Mouse (Mus musculus) hematopoietic multipotent progenitor cell, adult 10-12 weeks (in vitro differentiated cells): ENCODE results near the gene Paxx. TPM values are rescaled to one million over a fixed set of nuclear protein-coding genes. Genes with fewer than 3 reads are reported as not detected.

Source experiments
- polyA plus RNA-seq: library from polyadenylated mRNA; stranded (reverse); fragments of >175 nt; gene quantifications from 2 replicates; pipeline ENCODE4 v1.2.3, GENCODE M21; 2012; ENCODE audit warnings: low replicate concordance

The Paxx gene
- polyA plus RNA-seq = 82.6 and 103 TPM in 2 replicates

DNA sequence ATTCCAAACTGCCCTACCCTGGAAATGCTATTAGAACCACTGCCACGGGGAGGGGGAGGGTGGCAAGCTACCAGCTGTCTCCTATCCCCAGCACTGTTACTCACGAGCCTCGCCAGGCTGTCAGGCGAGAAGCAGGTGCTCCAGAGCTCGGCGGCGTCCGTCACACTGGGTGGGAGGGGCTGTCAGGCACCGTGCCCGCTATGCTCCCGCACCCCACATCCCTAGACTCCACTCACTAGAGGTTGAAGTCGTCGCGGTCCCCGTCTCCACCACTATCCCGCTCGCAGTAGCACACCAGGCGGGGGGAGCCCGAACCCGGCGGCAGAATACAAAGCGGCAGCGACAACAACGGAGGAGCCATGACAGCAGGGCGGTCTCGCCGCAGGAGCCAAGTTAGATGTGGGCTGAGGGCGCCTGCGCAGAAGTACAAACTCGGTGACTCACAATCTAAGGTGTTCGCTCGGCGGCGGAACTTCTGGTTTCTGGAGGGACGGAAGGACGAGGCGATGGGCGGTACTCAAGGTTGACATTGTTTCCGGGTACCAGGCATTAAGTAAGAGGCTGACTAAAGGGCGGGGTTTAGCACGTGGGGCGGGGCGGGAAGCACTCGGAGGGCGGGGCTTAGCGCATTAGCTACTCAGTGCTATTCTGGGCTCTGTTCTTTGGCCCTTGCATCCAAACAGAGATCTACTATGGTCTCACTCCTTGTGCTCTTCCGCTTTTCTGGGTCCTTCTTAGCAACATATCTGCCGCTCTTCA is at the start of gene Paxx:
Gene Paxx (minus strand): TSS at position 544 of the 759 bp plus-strand sequence.

DNA sequence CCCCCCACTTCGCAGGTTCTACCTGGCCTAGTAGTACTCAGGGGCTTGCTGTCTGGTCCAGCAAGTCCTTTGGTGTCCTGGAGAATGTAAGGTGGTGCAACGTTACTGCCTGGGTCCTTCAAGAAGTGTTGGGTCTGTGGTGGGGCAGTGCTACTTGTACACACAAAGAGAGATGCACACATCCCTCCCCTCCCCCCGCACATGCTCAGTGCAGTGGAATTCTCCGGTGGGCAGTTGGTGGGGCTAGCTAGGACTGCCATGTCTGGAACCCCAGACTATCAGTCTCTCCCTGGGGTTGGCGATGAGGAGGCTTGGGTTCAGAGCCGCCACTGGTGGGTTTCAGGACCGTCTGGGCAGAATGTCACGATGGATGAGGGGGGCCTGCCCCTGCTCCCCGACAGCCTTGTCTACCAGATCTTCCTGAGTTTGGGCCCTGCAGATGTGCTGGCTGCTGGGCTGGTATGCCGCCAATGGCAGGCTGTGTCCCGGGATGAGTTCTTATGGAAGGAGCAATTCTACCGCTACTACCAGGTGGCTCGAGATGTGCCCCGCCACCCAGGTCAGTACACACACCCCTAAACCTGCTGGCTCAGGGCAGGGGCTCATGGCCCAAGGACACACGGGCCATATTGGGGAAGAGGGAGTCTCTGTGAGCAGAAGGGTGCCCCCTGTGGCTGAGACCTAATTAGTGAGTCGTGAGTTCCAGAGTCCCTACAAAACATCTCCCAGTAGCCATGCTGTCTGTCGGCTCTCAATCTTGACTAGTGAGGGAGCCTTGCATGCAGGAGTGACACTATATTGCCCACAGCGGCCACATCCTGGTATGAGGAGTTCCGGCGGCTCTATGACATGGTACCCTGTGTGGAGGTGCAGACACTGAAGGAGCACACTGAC is 40.9 kb upstream of the Paxx start, which contains the start of gene C8g:
Gene C8g (minus strand): TSS at position 127 of the 894 bp plus-strand sequence.

DNA sequence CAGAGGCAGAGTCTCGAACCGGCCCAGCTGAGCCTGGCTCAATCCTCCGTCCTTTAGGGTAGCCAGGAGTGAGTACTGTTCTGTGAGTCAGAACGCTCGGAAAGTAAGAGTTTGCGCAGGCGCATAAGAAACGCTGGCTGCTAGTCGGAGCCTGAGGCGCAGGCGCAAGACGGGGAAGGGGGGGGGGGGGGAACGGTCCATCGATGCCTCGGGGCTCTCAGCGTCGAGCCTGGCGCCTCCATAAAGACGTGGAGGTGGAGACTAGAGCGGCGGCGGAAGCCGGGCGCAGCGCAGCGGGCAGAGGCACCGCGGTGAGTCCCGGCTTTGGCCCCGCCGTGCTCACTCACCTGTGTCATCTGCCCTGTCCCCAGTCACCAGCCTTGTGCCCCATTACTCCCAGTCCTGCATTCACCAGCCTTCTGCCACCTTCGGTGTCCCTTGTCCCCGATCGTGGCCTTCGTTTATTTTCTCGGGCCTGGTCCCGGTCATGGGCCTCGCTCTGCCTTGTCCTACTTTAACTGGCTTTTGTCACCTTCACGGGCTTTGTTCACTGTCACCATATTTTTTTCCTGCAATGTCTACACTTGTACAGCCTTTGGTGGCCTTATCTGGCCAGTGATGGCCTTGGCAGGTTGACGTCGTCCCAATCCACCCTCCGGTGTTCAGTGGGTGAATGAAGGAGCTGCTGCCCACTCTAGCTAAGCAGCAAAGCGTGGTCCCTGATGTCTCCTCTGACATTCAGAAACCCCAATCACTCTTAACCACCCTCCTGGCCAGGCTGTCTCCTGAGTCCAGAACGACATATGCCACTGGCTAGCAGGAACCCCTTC is 39.9 kb upstream of the Paxx start, which contains the start of gene Fbxw5:
Gene Fbxw5 (plus strand): TSS at position 175 of the 830 bp plus-strand sequence.

DNA sequence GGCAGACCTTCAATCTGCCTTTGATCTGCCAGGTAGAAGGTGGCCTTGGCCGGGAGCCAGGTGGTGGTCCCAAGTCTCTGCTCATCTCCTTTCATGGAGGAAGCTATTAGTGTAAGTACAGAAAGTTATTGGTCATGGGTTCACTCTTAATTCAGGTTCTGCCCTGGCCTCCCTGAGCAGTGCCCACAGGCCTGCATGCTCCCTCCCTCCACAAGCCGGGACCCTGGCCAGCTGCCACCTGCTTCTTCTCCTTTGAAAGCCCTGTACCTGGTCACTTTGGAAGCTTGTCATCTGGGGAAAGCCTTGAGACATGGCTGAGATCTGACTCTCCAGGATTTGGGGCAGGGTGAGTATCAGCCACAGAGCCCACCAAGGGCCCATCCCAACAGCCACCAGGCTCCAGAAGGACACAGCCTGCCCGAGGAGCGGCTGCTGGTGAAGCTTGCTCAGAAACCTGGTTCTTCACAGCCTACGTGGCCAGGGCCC is 32.6 kb upstream of the Paxx start, which contains the start of gene Lcn12:
Gene Lcn12 (minus strand): TSS at position 436 of the 486 bp plus-strand sequence.

DNA sequence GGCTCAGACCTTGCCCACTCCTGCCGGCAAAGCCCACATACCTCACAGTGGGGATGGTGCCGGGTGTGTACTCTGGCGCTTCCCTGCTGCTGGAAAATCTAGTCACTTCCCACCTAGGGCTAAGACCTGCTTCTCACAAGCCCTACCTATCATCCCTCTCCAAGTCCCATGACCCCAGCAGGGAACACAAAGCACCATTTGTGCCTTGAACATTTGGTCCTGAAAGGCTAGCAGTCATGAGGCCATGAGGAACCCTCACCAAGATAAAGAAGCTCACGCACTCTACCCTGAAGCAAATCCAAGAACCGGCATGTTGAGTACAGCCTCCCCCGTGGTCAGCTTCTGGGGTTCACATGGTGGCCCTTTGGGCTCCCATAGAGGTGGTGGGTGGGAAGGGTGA is 9.1 kb upstream of the Paxx start, which contains the start of gene Ptgds:
Gene Ptgds (minus strand): TSS at position 78 of the 400 bp plus-strand sequence.

DNA sequence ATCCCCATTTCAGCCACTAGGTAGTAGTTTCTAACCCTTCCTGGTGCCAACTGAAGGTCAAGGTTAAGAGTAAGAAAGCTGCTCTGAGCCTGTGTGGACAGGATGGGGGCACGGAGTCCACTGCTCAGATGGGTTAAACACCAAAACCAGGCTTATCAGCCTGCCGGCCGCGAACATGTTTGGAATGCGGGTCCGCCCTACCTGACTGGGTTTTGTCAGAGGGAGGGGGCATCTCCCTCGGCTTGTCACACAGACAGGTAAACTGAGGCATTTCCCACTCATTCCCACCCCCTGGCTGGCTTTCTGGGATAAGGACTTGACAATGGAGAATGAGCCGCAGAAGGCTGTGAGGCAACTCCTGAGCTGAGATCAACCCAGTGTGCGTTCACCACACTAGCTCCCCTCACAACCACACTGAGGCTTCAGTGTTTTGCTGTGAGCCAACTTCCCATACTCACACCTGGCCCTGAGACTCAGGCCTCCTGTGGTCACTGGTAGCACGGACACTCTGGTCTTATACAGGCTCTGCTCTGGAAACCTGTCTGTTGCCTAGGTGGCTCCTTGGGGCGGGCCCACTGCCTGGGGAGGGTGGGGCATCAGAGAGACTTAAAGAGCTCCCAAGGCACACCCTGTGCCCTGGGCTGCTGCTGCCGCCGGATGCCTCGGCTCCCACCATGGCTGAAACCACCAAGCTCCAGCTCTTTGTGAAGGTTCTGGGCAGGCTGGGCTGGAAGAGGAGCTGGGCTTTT is 4.5 kb downstream of the Paxx start, which contains the start of gene Clic3:
Gene Clic3 (plus strand): TSS at position 634 of the 749 bp plus-strand sequence.

DNA sequence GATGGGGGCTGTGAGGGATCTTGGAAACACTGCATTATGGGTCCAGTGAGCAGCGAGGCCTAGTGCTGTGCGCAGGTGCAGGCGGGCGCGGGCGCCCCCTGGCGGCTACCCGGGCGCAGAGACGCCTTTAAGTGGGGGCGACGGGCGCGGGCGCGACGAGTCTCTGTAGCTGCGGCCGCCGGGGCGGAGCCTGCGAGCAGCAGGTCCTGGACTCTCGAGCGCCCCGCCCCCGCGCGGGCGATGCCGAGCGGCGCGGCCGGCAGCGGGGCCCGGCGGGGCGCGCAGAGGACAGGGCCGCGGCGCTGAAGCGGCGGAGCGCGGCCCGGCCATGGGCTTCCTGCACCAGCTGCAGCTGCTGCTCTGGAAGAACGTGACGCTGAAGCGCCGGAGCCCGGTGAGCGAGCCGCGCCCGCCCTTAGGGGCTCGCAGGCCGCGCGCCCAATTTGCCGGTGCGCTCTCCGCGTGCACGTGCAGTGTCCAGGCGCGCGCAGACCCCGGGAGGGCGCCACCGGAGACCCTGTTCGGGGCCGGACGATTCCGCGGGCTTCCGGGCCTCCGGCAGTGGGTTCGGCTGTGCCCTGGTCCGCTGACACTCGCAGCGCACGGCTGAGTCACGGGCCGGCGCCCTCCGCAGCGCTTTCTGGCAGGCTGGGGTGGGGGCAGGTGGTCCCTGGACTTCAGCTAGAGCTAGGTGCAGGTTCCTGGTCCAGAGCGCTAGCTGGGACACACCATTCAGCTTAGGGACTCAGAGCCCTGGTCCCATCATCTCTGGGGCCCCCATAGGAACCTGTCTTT is 32.3 kb downstream of the Paxx start, which contains the start of gene Abca2:
Gene Abca2 (plus strand): TSS at position 262 of the 795 bp plus-strand sequence.

DNA sequence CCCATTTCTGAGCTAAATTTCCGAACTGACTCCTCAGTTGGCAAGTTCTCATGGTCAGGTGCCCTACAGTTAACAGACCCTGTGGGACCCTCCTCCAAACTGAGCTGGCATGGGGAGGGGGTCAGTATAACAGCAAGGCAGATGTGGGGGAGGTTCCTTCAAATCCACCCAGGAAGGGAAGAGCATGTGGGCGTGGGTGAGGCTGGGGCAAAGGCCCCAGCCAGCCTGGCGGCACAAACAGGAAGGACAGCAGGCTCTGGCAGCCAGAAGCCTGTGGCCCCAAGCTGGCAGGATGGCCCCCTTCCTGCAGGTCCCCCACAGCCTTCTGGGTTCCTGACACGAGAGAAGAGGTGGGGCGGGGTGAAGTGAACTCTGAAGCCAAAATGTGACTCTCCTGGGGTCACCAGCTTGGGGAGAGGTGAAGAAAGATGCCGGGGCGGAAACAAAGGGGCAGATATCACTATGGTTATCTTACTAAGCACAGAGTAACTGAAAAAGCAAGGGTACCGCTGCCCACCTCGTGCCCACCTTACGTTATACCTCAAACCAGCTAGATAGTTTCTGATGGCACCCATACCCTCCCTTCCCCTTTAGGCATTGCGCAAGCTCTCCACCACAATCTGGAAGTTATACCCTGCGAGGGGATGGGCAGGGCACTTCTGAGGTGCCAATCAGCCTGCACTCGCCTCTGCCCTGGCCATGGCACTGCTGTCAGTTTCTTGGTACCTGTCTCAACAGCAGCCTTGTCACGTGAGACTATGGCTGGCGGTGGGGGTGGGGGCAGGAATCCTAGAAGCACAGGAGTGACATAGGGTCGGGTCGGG is 38.1 kb downstream of the Paxx start, which contains the start of gene Fut7:
Gene Fut7 (plus strand): TSS at position 681 of the 824 bp plus-strand sequence.

Other genes starting within 250 kb of the Paxx start
- gene Nelfb, start 249.6 kb downstream of the Paxx start, polyA plus RNA-seq = 30.0 and 35.5 TPM in 2 replicates
- gene Stpg3, start 246.5 kb downstream of the Paxx start, polyA plus RNA-seq = 0.19 TPM in 1 of 2 replicates, not detected in the other
- 0.13 TPM in 1 of 2 replicates, not detected in the other for gene Fam166a, start 242.3 kb downstream of the Paxx start, polyA plus RNA-seq
- gene Tubb4b, start 236.4 kb downstream of the Paxx start, polyA plus RNA-seq = 38.7 and 174 TPM in 2 replicates
- not detected in 2 replicates for gene Slc34a3, start 226.7 kb downstream of the Paxx start, polyA plus RNA-seq
- 0.13 TPM in 1 of 2 replicates, not detected in the other for gene Rnf224, start 224.3 kb downstream of the Paxx start, polyA plus RNA-seq
- gene Rnf208, start 218.8 kb downstream of the Paxx start, polyA plus RNA-seq = 1.9 and 6.1 TPM in 2 replicates
- gene Cysrt1, start 218.6 kb downstream of the Paxx start, polyA plus RNA-seq = not detected in 2 replicates
- gene AL732309.1, start 214.2 kb downstream of the Paxx start, polyA plus RNA-seq = 2.6 and 4.1 TPM in 2 replicates
- 12.0 and 24.1 TPM in 2 replicates for gene Tmem203, start 205.7 kb downstream of the Paxx start, polyA plus RNA-seq
- 25.3 and 55.9 TPM in 2 replicates for gene Tprn, start 198.5 kb downstream of the Paxx start, polyA plus RNA-seq
- 76.2 and 82.8 TPM in 2 replicates for gene Ssna1, start 188.7 kb downstream of the Paxx start, polyA plus RNA-seq
- 19.8 and 24.6 TPM in 2 replicates for gene Anapc2, start 188.6 kb downstream of the Paxx start, polyA plus RNA-seq
- not detected in 2 replicates for gene Tmem210, start 172.9 kb downstream of the Paxx start, polyA plus RNA-seq
- gene Lrrc26, start 171.2 kb downstream of the Paxx start, polyA plus RNA-seq = not detected in 2 replicates
- gene Grin1, start 141.9 kb downstream of the Paxx start, polyA plus RNA-seq = 0.03 TPM in 2 replicates
- gene Man1b1, start 128.8 kb downstream of the Paxx start, polyA plus RNA-seq = 24.2 and 25.3 TPM in 2 replicates
- gene Dpp7, start 104.7 kb downstream of the Paxx start, polyA plus RNA-seq = 6.8 and 11.7 TPM in 2 replicates
- 20.6 and 22.9 TPM in 2 replicates for gene Uap1l1, start 95.4 kb downstream of the Paxx start, polyA plus RNA-seq
- 6.3 and 11.6 TPM in 2 replicates for gene Sapcd2, start 88.8 kb downstream of the Paxx start, polyA plus RNA-seq
- 0.10 TPM in 1 of 2 replicates, not detected in the other for gene Entpd2, start 65.2 kb downstream of the Paxx start, polyA plus RNA-seq
- 3.8 and 4.4 TPM in 2 replicates for gene Npdc1, start 61.7 kb downstream of the Paxx start, polyA plus RNA-seq
- 4.5 and 10.9 TPM in 2 replicates for gene Fut7, start 37.8 kb downstream of the Paxx start, polyA plus RNA-seq
- gene Abca2, start 32.4 kb downstream of the Paxx start, polyA plus RNA-seq = 32.3 and 48.6 TPM in 2 replicates
- not detected in 2 replicates for gene Clic3, start 4.3 kb downstream of the Paxx start, polyA plus RNA-seq
- not detected in 2 replicates for gene Ptgds, start 9.0 kb upstream of the Paxx start, polyA plus RNA-seq
- not detected in 2 replicates for gene Lcn12, start 32.8 kb upstream of the Paxx start, polyA plus RNA-seq
- gene Fbxw5, start 39.7 kb upstream of the Paxx start, polyA plus RNA-seq = 16.5 and 48.8 TPM in 2 replicates
- 0.27 TPM in 1 of 2 replicates, not detected in the other for gene C8g, start 40.6 kb upstream of the Paxx start, polyA plus RNA-seq
- gene Traf2, start 85.8 kb upstream of the Paxx start, polyA plus RNA-seq = 6.4 and 20.6 TPM in 2 replicates
- 403 and 822 TPM in 2 replicates for gene Edf1, start 96.8 kb upstream of the Paxx start, polyA plus RNA-seq
- 1.7 and 1.9 TPM in 2 replicates for gene Mamdc4, start 113.8 kb upstream of the Paxx start, polyA plus RNA-seq
- 2.9 and 5.8 TPM in 2 replicates for gene Phpt1, start 114.1 kb upstream of the Paxx start, polyA plus RNA-seq
- gene Ajm1, start 120.7 kb upstream of the Paxx start, polyA plus RNA-seq = 8.1 and 18.3 TPM in 2 replicates
- 48.7 and 55.1 TPM in 2 replicates for gene Rabl6, start 147.4 kb upstream of the Paxx start, polyA plus RNA-seq
- not detected in 2 replicates for gene Ccdc183, start 156.6 kb upstream of the Paxx start, polyA plus RNA-seq
- 10.0 and 19.9 TPM in 2 replicates for gene Tmem141, start 160.9 kb upstream of the Paxx start, polyA plus RNA-seq
- 145 and 166 TPM in 2 replicates for gene Fcna, start 166.9 kb upstream of the Paxx start, polyA plus RNA-seq
- gene Lcn8, start 192.0 kb upstream of the Paxx start, polyA plus RNA-seq = not detected in 2 replicates
- not detected in 2 replicates for gene Lcn5, start 196.9 kb upstream of the Paxx start, polyA plus RNA-seq
- not detected in 2 replicates for gene Lcn6, start 215.7 kb upstream of the Paxx start, polyA plus RNA-seq
- gene Lcn10, start 221.6 kb upstream of the Paxx start, polyA plus RNA-seq = not detected in 2 replicates
- not detected in 2 replicates for gene Obp2a, start 238.9 kb upstream of the Paxx start, polyA plus RNA-seq
- 189 and 405 TPM in 2 replicates for gene Bmyc, start 245.6 kb upstream of the Paxx start, polyA plus RNA-seq